Mouse (Mus musculus) ES-E14 (cell line): ENCODE measurements around the gene Myl3. TPM values are rescaled to one million over a fixed set of nuclear protein-coding genes. Genes with fewer than 3 reads are reported as not detected.

ENCODE experiments used
- DNase-seq: peaks from one replicate; pipeline ENCODE4 v3.0.0-alpha.2; 2013; ENCODE audit warnings: low read depth, low spot score
- H3K27ac ChIP-seq: 2 replicates; pipeline ENCODE4 v1.5.1; 2012; ENCODE audit warnings: low read depth, mild to moderate bottlenecking, low read length, moderate library complexity, mixed read lengths; ENCODE audit not compliant: poor library complexity, insufficient read depth, severe bottlenecking
- H3K36me3 ChIP-seq: 2 replicates; pipeline ENCODE4 v1.6.1; 2012; ENCODE audit warnings: mild to moderate bottlenecking, low read length, moderate library complexity, mixed read lengths; ENCODE audit not compliant: control insufficient read depth, poor library complexity, insufficient read depth, severe bottlenecking
- H3K4me1 ChIP-seq, 2 experiments: fragments of 150-350 bp in 1 of 2; sonication (generic) in 1 of 2; 2 replicates each; pipeline ENCODE4 v1.6.1; 2012; ENCODE audit warnings: low read length in 2 of 2, mild to moderate bottlenecking in 1 of 2, mixed read lengths in 1 of 2; ENCODE audit not compliant: control insufficient read depth in 2 of 2, insufficient read depth in 2 of 2, poor library complexity in 1 of 2
- H3K4me3 ChIP-seq, 2 experiments: fragments of 150-350 bp in 1 of 2; sonication (generic) in 1 of 2; 2 replicates each; pipeline ENCODE4 v1.5.1; 2012; ENCODE audit warnings: low read length in 2 of 2, low read depth in 1 of 2, mild to moderate bottlenecking in 1 of 2, mixed read lengths in 1 of 2; ENCODE audit not compliant: insufficient read depth in 1 of 2, poor library complexity in 1 of 2, severe bottlenecking in 1 of 2
- H3K9ac ChIP-seq: 2 replicates; pipeline ENCODE4 v1.6.1; 2012; ENCODE audit warnings: low read depth, mild to moderate bottlenecking, low read length, mixed read lengths; ENCODE audit not compliant: poor library complexity, insufficient read depth, severe bottlenecking
- H3K9me3 ChIP-seq: fragments of 150-350 bp; sonication (generic); 2 replicates; pipeline ENCODE4 v1.6.1; 2012; ENCODE audit warnings: low read depth, mild to moderate bottlenecking, low read length; ENCODE audit not compliant: control insufficient read depth, insufficient read depth
- CHD2 ChIP-seq: IDR thresholded peaks from 2 replicates; pipeline ENCODE4 v1.6.1; 2014; ENCODE audit warnings: mild to moderate bottlenecking, low read depth, low read length, inconsistent platforms
- HCFC1 ChIP-seq: IDR thresholded peaks from 2 replicates; pipeline ENCODE4 v1.6.1; 2012; ENCODE audit warnings: low read length, inconsistent platforms, borderline replicate concordance; ENCODE audit not compliant: insufficient read depth
- MAFK ChIP-seq: IDR thresholded peaks from 2 replicates; pipeline ENCODE4 v1.6.1; 2014; ENCODE audit warnings: mild to moderate bottlenecking, low read depth, low read length, inconsistent platforms; ENCODE audit not compliant: insufficient read depth
- ZC3H11A ChIP-seq: IDR thresholded peaks from 2 replicates; pipeline ENCODE4 v1.6.1; 2012; ENCODE audit warnings: low read depth, mild to moderate bottlenecking, inconsistent platforms, low read length, borderline replicate concordance
- ZNF384 ChIP-seq: IDR thresholded peaks from 2 replicates; pipeline ENCODE4 v1.6.1; 2012; ENCODE audit warnings: low read depth, low read length, inconsistent platforms
- in situ Hi-C, 2 experiments: fragments of 600-800 bp; cut with MboI; formaldehyde crosslinking; loops; one replicate each; pipeline ENCODE4 v1.15.1; 2025; ENCODE audit warnings: low sequenced_read_pairs in 2 of 2, inconsistent platforms in 1 of 2; ENCODE audit not compliant: unreplicated experiment in 2 of 2
- total RNA-seq: library from RNA; depleted of rRNA; stranded (reverse); fragments of 300-350 nt; gene quantifications from 2 replicates; pipeline ENCODE4 v1.2.3, GENCODE M21; 2012

Gene Myl3
- total RNA-seq, 1 experiment = 0.89 TPM

DNA sequence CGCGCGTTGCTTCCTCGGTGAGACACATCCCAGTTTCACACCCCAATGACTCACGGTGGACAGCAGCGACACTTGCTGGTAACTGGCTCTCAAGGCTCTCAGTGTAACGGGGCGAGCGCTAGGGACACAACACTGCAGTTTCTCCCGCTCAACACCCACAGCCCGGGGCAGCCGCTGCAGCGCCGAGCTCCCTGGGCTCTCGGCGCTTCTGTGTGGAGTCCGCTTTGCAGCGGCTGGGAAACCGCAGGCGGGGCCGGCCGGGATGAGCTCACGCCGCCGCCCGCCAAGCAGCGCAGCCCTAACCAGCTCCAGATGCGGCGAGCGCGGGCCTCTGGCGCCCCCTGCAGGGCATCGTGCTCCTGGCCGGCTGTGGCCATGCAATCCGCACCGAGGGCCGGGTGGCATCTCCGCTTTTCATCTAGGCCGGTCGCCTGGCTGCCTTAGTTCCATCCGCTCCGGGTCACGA is 39.6 kb downstream of the Myl3 start:
- peak; percentile 50 for TF ChIP-seq ZC3H11A
- TF ChIP-seq CHD2 = no peak
- TF ChIP-seq HCFC1 = no peak
- H3K27ac ChIP-seq = no peak overlapping the region
- H3K9ac ChIP-seq = peak overlapping the region; percentile 78
- no peaks in the 10 kb centered on the region for H3K9me3 ChIP-seq
- H3K36me3 ChIP-seq = no peaks in the 10 kb centered on the region
- no peaks in the 10 kb centered on the region for H3K4me1 ChIP-seq
- H3K4me3 ChIP-seq = peak overlapping the region; percentile 70 to 83
- DNase-seq = peak; percentile 77
- in situ Hi-C loops = no loop called here

DNA sequence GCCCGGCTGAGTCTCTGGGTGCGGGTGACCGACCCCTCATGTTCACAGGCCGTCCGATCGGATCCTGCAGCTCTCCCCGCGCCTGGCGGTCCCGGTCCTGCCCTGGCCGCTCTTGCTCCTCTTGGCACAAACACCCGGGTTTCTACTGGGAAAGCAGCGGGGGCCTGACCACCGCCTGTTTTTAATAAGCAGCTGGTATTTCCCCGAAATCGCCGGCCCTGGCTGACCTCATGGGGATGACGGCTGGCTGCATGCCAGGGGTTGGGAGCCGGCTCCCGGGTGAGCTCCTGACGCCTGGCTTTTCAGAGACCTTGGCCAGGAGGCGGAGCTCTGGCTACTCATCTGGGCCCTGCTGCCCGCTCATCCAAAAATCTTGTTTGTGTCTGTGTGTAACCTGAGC is 40.1 kb downstream of the Myl3 start:
- Histone ChIP-seq H3K9me3 (no peaks in the 10 kb centered on the region), H3K9ac (peak overlapping the region; percentile 78), H3K4me1 (no peaks in the 10 kb centered on the region), H3K27ac (no peak overlapping the region), H3K36me3 (no peaks in the 10 kb centered on the region), H3K4me3 (peak overlapping the region; percentile 70 to 83)
- no peak for DNase-seq
- TF ChIP-seq MAFK = no peak
- no peak for TF ChIP-seq ZC3H11A
- no peak for TF ChIP-seq ZNF384
- TF ChIP-seq HCFC1 = no peak
- TF ChIP-seq CHD2 = no peak
- in situ Hi-C loops = no loop called here

DNA sequence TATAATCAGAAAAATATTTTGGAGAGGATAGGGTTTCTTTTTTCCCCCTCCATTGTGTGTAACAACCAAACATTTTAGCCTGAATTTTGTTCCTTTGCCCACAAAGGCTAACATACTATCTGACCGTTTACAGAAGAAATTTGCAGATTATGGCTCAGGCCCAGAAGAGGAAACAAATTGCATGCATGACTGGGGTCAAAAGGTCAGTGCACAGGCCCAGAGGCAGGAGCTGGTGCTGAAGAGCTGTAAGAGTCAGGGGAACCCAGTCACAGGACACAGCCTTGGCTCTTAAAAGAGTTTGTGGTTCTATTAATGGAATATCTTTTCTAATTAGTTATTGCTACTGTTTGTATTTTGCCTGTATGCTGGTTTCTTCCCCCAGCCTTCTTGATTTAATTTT is 42.0 kb downstream of the Myl3 start:
- Histone ChIP-seq H3K9me3 (no peaks in the 10 kb centered on the region), H3K4me3 (no peak overlapping the region), H3K27ac (no peak overlapping the region), H3K4me1 (no peaks in the 10 kb centered on the region), H3K9ac (no peak overlapping the region), H3K36me3 (no peaks in the 10 kb centered on the region)
- in situ Hi-C loops = no loop called here
- DNase-seq = no peak
- TF ChIP-seq CHD2 (no peak), MAFK (no peak)

DNA sequence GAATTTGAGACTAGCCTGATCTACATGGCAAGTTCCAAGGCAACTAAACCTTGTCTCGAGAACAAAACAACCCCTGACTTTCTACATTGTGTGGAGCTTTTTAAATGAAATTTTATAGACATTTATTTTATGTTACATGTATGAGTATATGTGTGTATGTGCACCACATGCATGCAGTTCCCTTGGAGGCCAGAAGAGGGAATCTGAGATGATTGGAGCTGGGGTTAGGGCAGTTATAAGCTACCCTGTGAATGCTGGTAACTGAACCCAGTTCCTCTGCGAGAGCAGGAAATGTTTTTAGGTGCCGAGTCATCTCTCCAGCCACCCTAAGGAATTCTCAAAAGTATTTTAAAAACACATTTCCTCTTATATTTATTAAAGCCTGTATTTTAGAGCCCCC is 46.5 kb downstream of the Myl3 start:
- H3K9me3 ChIP-seq = no peaks in the 10 kb centered on the region
- H3K36me3 ChIP-seq = no peaks in the 10 kb centered on the region
- in situ Hi-C loops = no loop called here
- TF ChIP-seq HCFC1 (no peak), ZNF384 (no peak), MAFK (no peak)
- no peak overlapping the region for H3K4me3 ChIP-seq
- H3K4me1 ChIP-seq = no peaks in the 10 kb centered on the region
- H3K27ac ChIP-seq = no peak overlapping the region
- no peak for DNase-seq
- H3K9ac ChIP-seq = no peak overlapping the region

DNA sequence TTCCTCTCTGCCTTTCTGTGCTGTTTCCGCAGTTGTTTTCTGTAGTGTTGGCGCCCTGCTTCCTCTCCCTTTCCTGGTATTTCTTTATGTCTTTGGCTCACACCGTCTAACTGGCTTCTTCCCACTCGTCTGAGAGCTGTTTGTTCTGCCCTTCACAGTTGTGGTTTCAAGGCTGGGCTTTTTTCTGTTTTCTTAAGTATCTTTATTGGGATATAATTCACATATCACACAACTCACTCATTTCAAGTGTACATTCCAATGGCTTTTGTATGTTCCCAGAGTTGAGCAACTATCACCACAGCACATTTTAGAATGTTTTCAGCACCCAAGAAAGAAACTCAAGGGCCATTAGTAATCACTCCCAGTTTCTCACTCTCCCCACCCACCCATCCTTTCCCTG is 48.8 kb downstream of the Myl3 start:
- in situ Hi-C loops = no loop called here
- H3K36me3 ChIP-seq = peaks cover 2% of the 10 kb centered on the region; the same call in 1 of the 2 replicates
- H3K9ac ChIP-seq = no peak overlapping the region
- no peaks in the 10 kb centered on the region for H3K9me3 ChIP-seq
- DNase-seq = no peak
- H3K27ac ChIP-seq = no peak overlapping the region
- H3K4me3 ChIP-seq = no peak overlapping the region
- no peaks in the 10 kb centered on the region for H3K4me1 ChIP-seq
- TF ChIP-seq HCFC1 = no peak
- no peak for TF ChIP-seq ZNF384
- TF ChIP-seq MAFK = no peak
- no peak for TF ChIP-seq CHD2
- no peak for TF ChIP-seq ZC3H11A
